Mouse (Mus musculus) bone marrow, adult 2 months (tissue): ENCODE data around the gene Cog6.

Source experiments
- CTCF ChIP-seq: fragments of 200-500 bp; IDR thresholded peaks from 2 replicates; pipeline ENCODE4 v1.5.1; 2011; ENCODE audit warnings: low read length, control low read depth; ENCODE audit not compliant: control insufficient read depth, insufficient read depth
- POLR2A ChIP-seq: fragments of 200-500 bp; IDR thresholded peaks from 2 replicates; pipeline ENCODE4 v1.6.1; 2011; ENCODE audit warnings: low read depth, mild to moderate bottlenecking, control low read depth, low read length, borderline replicate concordance; ENCODE audit not compliant: control insufficient read depth

- TF ChIP-seq POLR2A (no peak), CTCF (no peak)
Observed at GRCm38 (mm10) chr3:53002076-53002475, 15.0 kb downstream of the Cog6 start.
